Mouse (Mus musculus) heart, adult 2 months (tissue): Measurements from ENCODE around the gene Rps6ka1.

Source experiments
- CTCF ChIP-seq: fragments of 200-600 bp; IDR thresholded peaks from 2 replicates; pipeline ENCODE4 v1.8.1; 2022; ENCODE audit warnings: antibody characterized with exemption, mild to moderate bottlenecking, moderate library complexity
- EP300 ChIP-seq: fragments of 200-500 bp; IDR thresholded peaks from 2 replicates; pipeline ENCODE4 v1.6.1; 2011; ENCODE audit warnings: low read depth, low read length, control low read depth; ENCODE audit not compliant: insufficient read depth

GRCm38 (mm10) chr4:133900352-133900751 is 12.8 kb upstream of the Rps6ka1 start:
- TF ChIP-seq CTCF (no peak), EP300 (no peak)
